Mouse (Mus musculus) myocyte (in vitro differentiated cells): ENCODE data around the gene Ttc17. TPM values are rescaled to one million over a fixed set of nuclear protein-coding genes. Genes with fewer than 3 reads are reported as not detected.
A peak's percentile ranks its signal among the peaks of the same experiment; 100 is the strongest.
"Not testable (repeated sequence)": the region's sequence is repeated elsewhere in the genome, so short reads cannot be mapped to it uniquely, and the experiment has no call there.

Source experiments
- H3K27me3 ChIP-seq: one replicate; pipeline ENCODE4 v1.6.1; 2011; ENCODE audit not compliant: control insufficient read depth, insufficient read depth, insufficient read length
- H3K36me3 ChIP-seq: one replicate; pipeline ENCODE4 v1.6.1; 2011; ENCODE audit not compliant: control insufficient read depth, insufficient read depth
- H3K4me2 ChIP-seq: one replicate; pipeline ENCODE4 v1.6.1; 2011; ENCODE audit warnings: low read depth, control low read depth
- H3K4me3 ChIP-seq: one replicate; pipeline ENCODE4 v1.5.1; 2011; ENCODE audit warnings: mild to moderate bottlenecking, control low read depth, moderate library complexity
- H3K79me2 ChIP-seq: one replicate; pipeline ENCODE4 v1.6.1; 2011; ENCODE audit not compliant: control insufficient read depth, insufficient read depth
- H3ac ChIP-seq: one replicate; pipeline ENCODE4 v1.6.1; 2011; ENCODE audit not compliant: control insufficient read depth, insufficient read length
- CEBPB ChIP-seq: IDR thresholded peaks from 2 replicates; pipeline ENCODE4 v1.6.1; 2011; ENCODE audit warnings: mild to moderate bottlenecking, moderate library complexity; ENCODE audit not compliant: poor library complexity, insufficient read depth, severe bottlenecking
- E2F4 ChIP-seq: IDR thresholded peaks from one replicate; pipeline ENCODE4 v1.6.1; 2011; ENCODE audit warnings: mild to moderate bottlenecking, control low read depth, moderate library complexity; ENCODE audit not compliant: insufficient read depth
- MAX ChIP-seq: IDR thresholded peaks from one replicate; pipeline ENCODE4 v1.6.1; 2011; ENCODE audit warnings: low read depth, mild to moderate bottlenecking, control low read depth
- MYOD1 ChIP-seq, 3 experiments: IDR thresholded peaks; one replicate each; pipeline ENCODE4 v1.6.1; 2011; ENCODE audit warnings: control low read depth in 2 of 3, low read depth in 2 of 3, mild to moderate bottlenecking in 2 of 3, moderate library complexity in 1 of 3; ENCODE audit not compliant: insufficient read length in 2 of 3, control insufficient read depth in 1 of 3
- MYOG ChIP-seq, 3 experiments: IDR thresholded peaks; one replicate each; pipeline ENCODE4 v1.6.1; 2011; ENCODE audit warnings: control low read depth in 2 of 3, low read depth in 2 of 3, mild to moderate bottlenecking in 2 of 3; ENCODE audit not compliant: insufficient read length in 2 of 3, control insufficient read depth in 1 of 3, insufficient read depth in 1 of 3
- POLR2A ChIP-seq: IDR thresholded peaks from one replicate; pipeline ENCODE4 v1.6.1; 2011; ENCODE audit warnings: low read depth, mild to moderate bottlenecking, control low read depth, moderate library complexity; ENCODE audit not compliant: insufficient read length
- POLR2AphosphoS2 ChIP-seq: IDR thresholded peaks from one replicate; pipeline ENCODE4 v1.6.1; 2011; ENCODE audit warnings: low read depth, control low read depth; ENCODE audit not compliant: insufficient read length
- REST ChIP-seq: IDR thresholded peaks from one replicate; pipeline ENCODE4 v1.6.1; 2011; ENCODE audit warnings: mild to moderate bottlenecking, control low read depth, moderate library complexity; ENCODE audit not compliant: insufficient read depth, insufficient read length
- SRF ChIP-seq: IDR thresholded peaks from one replicate; pipeline ENCODE4 v1.6.1; 2011; ENCODE audit warnings: low read depth; ENCODE audit not compliant: control insufficient read depth, insufficient read length
- TCF12 ChIP-seq: IDR thresholded peaks from one replicate; pipeline ENCODE4 v1.6.1; 2011; ENCODE audit warnings: mild to moderate bottlenecking, control low read depth; ENCODE audit not compliant: poor library complexity, insufficient read depth, severe bottlenecking
- TCF3 ChIP-seq: IDR thresholded peaks from one replicate; pipeline ENCODE4 v1.6.1; 2011; ENCODE audit warnings: low read depth, control low read depth; ENCODE audit not compliant: insufficient read length
- USF1 ChIP-seq: IDR thresholded peaks from one replicate; pipeline ENCODE4 v1.6.1; 2011; ENCODE audit warnings: low read depth, mild to moderate bottlenecking, control low read depth, moderate library complexity
- polyA plus RNA-seq: library from polyadenylated mRNA; unstranded; fragments of >200 nt; fragmentation: generic; extraction: Trizol; gene quantifications from one replicate; pipeline ENCODE4 v1.2.1, GENCODE M21; 2012; ENCODE audit warnings: missing spikeins

The Ttc17 gene
- polyA plus RNA-seq, 1 experiment, result 13.5 TPM

DNA sequence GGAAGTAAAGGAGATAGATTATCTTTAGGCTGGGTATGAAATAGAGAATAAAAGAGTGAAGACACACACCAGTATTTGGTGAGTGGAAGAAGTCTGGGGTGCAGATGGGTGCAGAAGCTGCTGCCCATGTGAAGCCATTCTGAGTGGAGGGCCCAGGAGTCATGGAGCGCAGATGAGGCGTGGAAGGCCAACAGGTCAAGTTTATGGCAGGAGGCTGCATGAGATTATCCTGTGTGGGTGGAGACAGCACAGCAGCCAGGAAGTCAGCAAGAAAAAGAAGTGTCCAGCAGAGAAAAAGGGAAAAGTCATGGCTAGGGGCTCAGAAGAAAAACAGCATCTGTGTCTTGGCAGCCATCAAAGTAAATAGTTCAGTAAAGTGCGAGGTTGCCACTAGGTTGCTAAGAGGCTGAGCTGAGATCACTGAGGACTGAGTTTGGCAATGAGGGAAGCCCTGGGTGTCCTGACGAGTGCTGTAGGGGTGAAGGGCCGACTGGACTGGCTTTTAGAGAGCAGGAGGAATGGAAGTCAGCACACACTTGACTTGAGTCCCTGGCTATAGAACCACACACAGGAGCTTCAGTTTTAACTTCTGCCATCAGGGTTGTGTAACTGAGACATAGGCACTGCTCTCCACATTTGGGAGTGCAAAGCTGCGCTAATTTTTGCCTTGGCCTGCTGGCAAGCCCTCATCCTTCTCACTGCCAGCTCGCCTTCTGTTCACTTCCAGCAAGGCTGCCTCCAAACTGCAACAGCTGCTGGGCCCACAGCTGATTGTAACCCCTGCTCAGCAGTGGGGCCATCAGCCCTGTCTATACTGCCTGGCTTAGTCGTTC lies 8.1 kb downstream of the Ttc17 start:
- Histone ChIP-seq H3K79me2 (peaks cover 56% of the 10 kb centered on the region), H3K27me3 (no peaks in the 10 kb centered on the region), H3K4me2 (peak overlapping the region; percentile 58), H3K4me3 (no peak overlapping the region), H3ac (no peak overlapping the region), H3K36me3 (no peaks in the 10 kb centered on the region)
- TF ChIP-seq CEBPB (0 out of 2 replicates have a peak, but pooled peaks have one; percentile 3), MYOG (IDR thresholded peaks at IDR 0.05; ENCODE audit: control insufficient read depth in 1 of 3, insufficient read depth in 1 of 3, insufficient read length in 2 of 3, low read depth in 2 of 3) (peak; percentile 93 to 96 (median 95)), USF1 (no peak), MYOD1 (IDR thresholded peaks at IDR 0.05; ENCODE audit: control insufficient read depth in 1 of 3, insufficient read length in 2 of 3, low read depth in 2 of 3) (peak; percentile 84 to 94 (median 89)), REST (no peak), POLR2AphosphoS2 (no peak), TCF12 (peak; percentile 24), E2F4 (no peak)

GRCm38 (mm10) chr2:94397453-94397852 lies 9.0 kb downstream of the Ttc17 start:
- H3K4me2 ChIP-seq, result no peak overlapping the region
- no peak overlapping the region for H3K4me3 ChIP-seq
- H3K36me3 ChIP-seq, result no peaks in the 10 kb centered on the region
- H3ac ChIP-seq, result no peak overlapping the region
- H3K27me3 ChIP-seq, result no peaks in the 10 kb centered on the region
- peaks cover 47% of the 10 kb centered on the region for H3K79me2 ChIP-seq
- TF ChIP-seq POLR2A (no peak), REST (no peak), MYOG (IDR thresholded peaks at IDR 0.05; ENCODE audit: control insufficient read depth in 1 of 3, insufficient read depth in 1 of 3, insufficient read length in 2 of 3, low read depth in 2 of 3) (no peak), MAX (no peak), E2F4 (no peak), USF1 (no peak)

GRCm38 (mm10) chr2:94396325-94396724 lies 10.2 kb downstream of the Ttc17 start:
- Histone ChIP-seq H3ac (no peak overlapping the region), H3K36me3 (no peaks in the 10 kb centered on the region), H3K79me2 (peaks cover 47% of the 10 kb centered on the region), H3K27me3 (no peaks in the 10 kb centered on the region), H3K4me2 (no peak overlapping the region), H3K4me3 (no peak overlapping the region)
- TF ChIP-seq MAX (no peak), POLR2AphosphoS2 (no peak), REST (no peak), TCF12 (no peak), SRF (no peak), POLR2A (no peak), MYOD1 (IDR thresholded peaks at IDR 0.05; ENCODE audit: control insufficient read depth in 1 of 3, insufficient read length in 2 of 3, low read depth in 2 of 3) (no peak), E2F4 (no peak), MYOG (IDR thresholded peaks at IDR 0.05; ENCODE audit: control insufficient read depth in 1 of 3, insufficient read depth in 1 of 3, insufficient read length in 2 of 3, low read depth in 2 of 3) (no peak), TCF3 (no peak), CEBPB (no peak), USF1 (no peak)

GRCm38 (mm10) chr2:94391127-94391526 lies 15.4 kb downstream of the Ttc17 start:
- not testable (repeated sequence) for H3K36me3 ChIP-seq, H3ac ChIP-seq, H3K4me3 ChIP-seq, H3K4me2 ChIP-seq, H3K27me3 ChIP-seq
- peaks cover 26% of the 10 kb centered on the region for H3K79me2 ChIP-seq

DNA sequence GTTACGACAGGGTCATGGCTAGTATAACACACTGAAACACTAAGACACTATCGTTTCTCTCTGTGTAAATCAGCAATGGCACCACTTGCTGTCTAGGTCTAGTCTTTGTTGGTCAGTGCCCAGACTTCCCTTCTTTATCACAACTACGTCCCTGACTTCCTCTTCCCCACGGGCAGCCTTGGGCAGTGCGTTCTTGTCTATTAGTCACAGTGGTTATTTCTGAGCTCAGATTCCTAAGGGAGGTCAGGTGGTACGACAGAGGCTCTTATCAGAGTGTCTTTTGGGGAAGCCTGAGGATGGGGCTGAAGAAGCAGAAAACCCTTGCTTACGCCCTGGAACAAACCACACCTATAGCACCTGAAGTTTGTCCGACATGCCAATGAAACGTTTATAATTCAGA lies 17.5 kb downstream of the Ttc17 start:
- Histone ChIP-seq H3K4me3 (no peak overlapping the region), H3ac (no peak overlapping the region), H3K4me2 (no peak overlapping the region), H3K79me2 (peaks cover 12% of the 10 kb centered on the region), H3K27me3 (no peaks in the 10 kb centered on the region), H3K36me3 (peaks cover 10% of the 10 kb centered on the region)
- TF ChIP-seq MYOD1 (IDR thresholded peaks at IDR 0.05; ENCODE audit: control insufficient read depth in 1 of 3, insufficient read length in 2 of 3, low read depth in 2 of 3), result no peak
- TF ChIP-seq REST, result no peak
- peak; percentile 38 for TF ChIP-seq USF1

DNA sequence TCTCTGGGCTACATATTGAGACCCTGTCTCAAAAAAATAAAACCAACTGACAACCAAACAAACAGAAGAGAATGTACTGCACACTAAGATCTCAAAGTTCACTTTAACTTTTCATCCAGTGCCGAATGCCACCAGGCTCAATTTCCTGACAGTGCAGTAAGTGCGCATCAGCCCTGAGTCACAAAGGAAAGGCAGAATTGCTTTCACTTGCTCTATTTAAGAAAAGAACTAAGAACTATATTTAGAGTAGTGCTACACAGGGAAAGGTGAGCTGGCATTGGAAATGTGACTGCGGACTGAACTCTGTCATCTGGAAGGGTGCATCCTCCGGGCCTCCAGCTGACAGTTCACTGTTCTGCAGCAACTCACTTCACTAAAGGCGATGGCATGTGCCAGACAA lies 18.6 kb downstream of the Ttc17 start:
- no peaks in the 10 kb centered on the region for H3K27me3 ChIP-seq
- no peak overlapping the region for H3ac ChIP-seq
- H3K79me2 ChIP-seq, result peaks cover 12% of the 10 kb centered on the region
- H3K4me2 ChIP-seq, result peak overlapping the region; percentile 42
- peaks cover 18% of the 10 kb centered on the region for H3K36me3 ChIP-seq
- no peak for TF ChIP-seq REST
- no peak for TF ChIP-seq MYOG (IDR thresholded peaks at IDR 0.05; ENCODE audit: control insufficient read depth in 1 of 3, insufficient read depth in 1 of 3, insufficient read length in 2 of 3, low read depth in 2 of 3)
- no peak for TF ChIP-seq SRF
- no peak for TF ChIP-seq MYOD1 (IDR thresholded peaks at IDR 0.05; ENCODE audit: control insufficient read depth in 1 of 3, insufficient read length in 2 of 3, low read depth in 2 of 3)
- no peak for TF ChIP-seq POLR2A
- TF ChIP-seq CEBPB, result no peak
- TF ChIP-seq TCF3, result no peak
- H3K4me3 ChIP-seq, result no peak overlapping the region

DNA sequence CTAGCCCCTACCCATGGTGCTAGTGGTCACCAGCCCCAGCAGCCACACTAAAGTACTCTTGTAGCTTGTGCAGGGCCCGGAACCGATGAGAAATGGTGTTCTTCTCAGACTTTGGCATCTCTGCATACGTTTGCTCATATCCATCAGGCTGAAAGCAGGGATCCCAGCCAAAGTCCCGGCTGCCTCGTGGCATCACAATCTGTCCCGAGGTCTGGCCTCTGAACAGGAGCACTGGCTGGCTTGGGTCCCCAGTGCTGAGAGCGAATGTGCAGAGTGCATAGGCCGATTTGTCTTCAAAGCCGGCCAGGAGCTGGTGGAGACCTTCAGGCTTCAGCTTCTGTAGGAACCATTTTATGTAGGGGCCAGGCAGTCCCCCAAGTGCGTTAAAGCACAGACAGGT lies 22.0 kb downstream of the Ttc17 start:
- Histone ChIP-seq H3K36me3 (peaks cover 21% of the 10 kb centered on the region), H3K79me2 (peaks cover 12% of the 10 kb centered on the region)
- not testable (repeated sequence) for H3K4me3 ChIP-seq, H3K4me2 ChIP-seq, H3ac ChIP-seq, H3K27me3 ChIP-seq
